Mouse (Mus musculus): ENCODE results near the gene Gm10300. TPM values are rescaled to one million over a fixed set of nuclear protein-coding genes. Genes with fewer than 3 reads are reported as not detected.

Gm10300 gene
- total RNA-seq, 2 experiments from 2014 or later: not detected

GRCm38 (mm10) chr4:132051321-132052275 is 22.9 kb upstream of the Gm10300 start:
- DNase-seq: no peak

GRCm38 (mm10) chr4:132057311-132057710 is 17.2 kb upstream of the Gm10300 start:
- DNase-seq: no peak

GRCm38 (mm10) chr4:132059541-132059940 is 15.0 kb upstream of the Gm10300 start:
- no peak for DNase-seq

- no peak for DNase-seq
These were observed 14.3 kb upstream of the Gm10300 start for GRCm38 (mm10) chr4:132060040-132060832.

- DNase-seq: no peak
These were observed 12.2 kb upstream of the Gm10300 start for GRCm38 (mm10) chr4:132062289-132062688.

- DNase-seq: no peak
These were observed 11.3 kb upstream of the Gm10300 start for GRCm38 (mm10) chr4:132062934-132063884.

- no peak for DNase-seq
These were observed 9.9 kb upstream of the Gm10300 start for GRCm38 (mm10) chr4:132064550-132064949.

- no peak for DNase-seq
These were observed 8.9 kb upstream of the Gm10300 start for GRCm38 (mm10) chr4:132065578-132065977.

- DNase-seq: no peak
These were observed 8.3 kb upstream of the Gm10300 start for GRCm38 (mm10) chr4:132066101-132066773.

GRCm38 (mm10) chr4:132067112-132067937 is 7.2 kb upstream of the Gm10300 start:
- DNase-seq: no peak

- DNase-seq: no peak
These were observed 6.6 kb upstream of the Gm10300 start for GRCm38 (mm10) chr4:132067938-132068235.

GRCm38 (mm10) chr4:132071674-132072073 is 2.8 kb upstream of the Gm10300 start:
- DNase-seq: no peak

- DNase-seq: no peak
These were observed 2.3 kb upstream of the Gm10300 start for GRCm38 (mm10) chr4:132072156-132072555.

GRCm38 (mm10) chr4:132072946-132073345 is 1.6 kb upstream of the Gm10300 start:
- DNase-seq: no peak

GRCm38 (mm10) chr4:132074933-132075769 is 654 bp downstream of the Gm10300 start, which contains the start of gene Epb41:
Epb41 (minus strand) TSS chr4:132075321.
- peak; percentile 91 to 92 for DNase-seq

- no peak for DNase-seq
These were observed 1.3 kb downstream of the Gm10300 start for GRCm38 (mm10) chr4:132075796-132076195.

GRCm38 (mm10) chr4:132076480-132077405 is 2.2 kb downstream of the Gm10300 start:
- DNase-seq: no peak

GRCm38 (mm10) chr4:132077445-132077844 is 2.9 kb downstream of the Gm10300 start:
- no peak for DNase-seq

- no peak for DNase-seq
These were observed 3.8 kb downstream of the Gm10300 start for GRCm38 (mm10) chr4:132078296-132078714.

Data from layer of hippocampus, postnatal 36 days (tissue).